Mouse (Mus musculus) heart, postnatal 0 days (tissue): ENCODE measurements around the gene Aknad1.

Source experiments
- CTCF ChIP-seq: IDR thresholded peaks from 2 replicates; pipeline ENCODE4 v1.5.1; 2016; ENCODE audit warnings: antibody characterized with exemption, control low read depth, low read depth
- EP300 ChIP-seq: IDR thresholded peaks from 2 replicates; pipeline ENCODE4 v1.6.1; 2016; ENCODE audit warnings: antibody characterized with exemption, low read depth

DNA sequence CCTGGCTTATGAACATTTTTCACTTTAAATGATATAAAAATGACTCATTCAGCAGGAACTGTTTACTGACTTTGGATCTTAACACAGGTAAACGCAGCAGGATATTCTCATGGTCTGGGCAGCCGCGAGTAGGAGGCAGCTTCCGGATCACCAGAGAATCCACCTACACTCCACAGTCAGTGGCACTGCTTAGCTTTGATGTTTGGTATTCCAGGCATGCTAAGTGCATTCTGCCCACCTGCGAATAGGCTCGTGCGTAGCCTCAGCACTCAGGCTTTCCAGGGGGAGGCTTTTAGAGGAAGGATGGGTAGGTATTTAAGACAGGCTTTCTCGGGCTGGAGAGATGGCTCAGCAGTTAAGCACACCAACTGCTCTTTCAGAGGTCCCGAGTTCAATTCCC lies 45.1 kb upstream of the Aknad1 start:
- no peak for TF ChIP-seq CTCF
- TF ChIP-seq EP300, result no peak
